Mouse (Mus musculus): Measurements from ENCODE around the gene Gm20908. TPM values are rescaled to one million over a fixed set of nuclear protein-coding genes. Genes with fewer than 3 reads are reported as not detected.

Gene Gm20908
- not detected in 4 replicates for total RNA-seq (2023; ENCODE audit: inconsistent age)

GRCm38 (mm10) chrY:64472966-64473365, at the start of gene Gm20908:
Gm20908 (plus strand) TSS chrY:64473266.

